Mouse (Mus musculus) neural tube, embryonic 10.5 days (tissue): Measurements from ENCODE around the gene Celf6.

ENCODE experiments used
- DNase-seq: peaks from one replicate; pipeline ENCODE4 v3.0.0-alpha.2; 2017; ENCODE audit warnings: low spot score; ENCODE audit errors: extremely low spot score

Gene Celf6

GRCm38 (mm10) chr9:59577844-59578504 lies at the start of gene Celf6:
Gene Celf6 (plus strand): TSS chr9:59577917.
- DNase-seq: peak; percentile 100

GRCm38 (mm10) chr9:59528274-59528673 lies 49.4 kb upstream of the Celf6 start:
- DNase-seq: no peak

GRCm38 (mm10) chr9:59531645-59532044 lies 46.1 kb upstream of the Celf6 start:
- no peak for DNase-seq

GRCm38 (mm10) chr9:59533422-59533821 lies 44.3 kb upstream of the Celf6 start:
- no peak for DNase-seq

DNA sequence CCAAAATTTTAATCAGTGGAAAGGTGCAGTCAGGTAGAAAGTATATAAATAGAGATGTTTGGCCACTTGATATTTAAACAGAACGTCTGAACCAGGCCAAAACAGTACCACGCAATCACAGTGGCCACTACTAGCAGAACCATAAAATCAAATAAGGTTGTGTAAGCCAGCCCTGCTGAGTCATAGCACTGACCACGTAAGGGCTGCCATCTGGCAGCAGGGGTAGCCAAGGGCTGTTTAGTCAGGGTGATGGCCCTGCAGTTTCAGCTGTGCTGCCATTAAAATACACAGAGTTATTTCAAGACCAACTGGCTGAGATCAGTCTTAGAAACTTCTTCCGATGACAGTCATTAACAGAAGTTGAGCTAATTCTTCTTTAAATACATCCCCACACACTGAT lies 43.8 kb upstream of the Celf6 start:
- DNase-seq: no peak

DNA sequence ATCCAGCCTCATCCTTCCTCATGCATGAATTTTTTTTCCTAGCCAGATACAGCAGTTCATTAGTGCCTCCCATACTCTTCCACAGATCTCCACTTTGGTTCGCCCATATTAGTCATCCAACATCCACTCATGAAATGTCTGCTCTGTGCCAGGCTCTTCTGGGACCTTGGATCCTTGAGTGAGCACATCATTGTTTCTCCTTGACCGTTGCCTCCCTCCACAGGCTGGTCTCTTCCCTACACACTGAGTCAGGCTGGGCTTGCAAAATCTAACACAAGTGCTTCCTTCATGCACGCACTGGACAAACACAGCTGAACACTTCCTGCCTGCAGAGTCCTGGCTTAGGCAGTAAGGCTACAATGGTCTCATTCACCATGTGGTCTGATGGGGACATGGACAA lies 40.1 kb upstream of the Celf6 start:
- no peak for DNase-seq

DNA sequence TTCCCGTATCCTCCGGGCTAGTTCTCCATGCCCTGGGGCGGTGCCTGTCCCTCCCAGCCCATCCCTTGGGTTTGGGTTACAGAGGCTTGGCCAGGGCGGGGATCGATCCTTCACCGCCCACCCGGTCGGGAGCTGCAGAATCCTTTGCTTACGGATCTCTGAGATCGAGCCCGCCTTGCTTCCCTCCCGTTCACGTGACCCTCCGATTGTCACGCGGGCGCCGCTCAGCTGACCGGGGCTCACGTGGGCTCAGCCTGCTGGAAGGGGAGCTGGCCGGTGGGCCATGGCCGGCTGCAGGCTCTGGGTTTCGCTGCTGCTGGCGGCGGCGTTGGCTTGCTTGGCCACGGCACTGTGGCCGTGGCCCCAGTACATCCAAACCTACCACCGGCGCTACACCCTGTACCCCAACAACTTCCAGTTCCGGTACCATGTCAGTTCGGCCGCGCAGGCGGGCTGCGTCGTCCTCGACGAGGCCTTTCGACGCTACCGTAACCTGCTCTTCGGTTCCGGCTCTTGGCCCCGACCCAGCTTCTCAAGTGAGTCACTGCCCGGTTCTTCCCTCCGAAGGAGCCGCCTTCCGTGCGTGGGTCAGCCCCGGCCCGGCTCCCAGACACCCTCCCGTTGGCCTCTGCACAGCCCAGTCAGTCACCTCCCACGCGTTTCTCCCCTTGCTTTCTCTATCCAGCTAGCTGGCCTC lies 38.1 kb upstream of the Celf6 start, which contains the start of the genes Hexa and Tmem202:
Gene Hexa (plus strand): TSS at position 100 of the 697 bp plus-strand sequence.
Gene Tmem202 (minus strand): TSS at position 407 of the 697 bp plus-strand sequence.
- peak; percentile 93 for DNase-seq

DNA sequence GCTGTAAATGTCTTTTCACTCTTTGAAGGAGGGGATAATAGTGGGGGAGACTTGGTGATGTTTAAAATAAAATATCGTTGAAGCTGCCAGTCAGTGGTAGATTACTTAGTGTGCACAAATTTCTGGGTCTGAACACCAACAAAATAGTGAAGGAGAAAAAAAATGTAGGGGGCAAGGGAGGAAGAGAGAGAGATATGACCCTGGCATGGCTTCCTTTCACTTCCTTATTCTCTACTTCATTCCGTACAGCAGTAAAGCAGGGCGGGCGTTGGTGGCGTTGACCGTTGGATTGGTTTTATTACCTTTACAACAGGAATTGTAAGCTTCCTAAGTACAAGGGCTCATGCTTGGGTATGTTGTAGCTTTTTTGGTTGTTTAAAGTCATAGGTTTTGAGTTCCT lies 36.1 kb upstream of the Celf6 start:
- DNase-seq: no peak

DNA sequence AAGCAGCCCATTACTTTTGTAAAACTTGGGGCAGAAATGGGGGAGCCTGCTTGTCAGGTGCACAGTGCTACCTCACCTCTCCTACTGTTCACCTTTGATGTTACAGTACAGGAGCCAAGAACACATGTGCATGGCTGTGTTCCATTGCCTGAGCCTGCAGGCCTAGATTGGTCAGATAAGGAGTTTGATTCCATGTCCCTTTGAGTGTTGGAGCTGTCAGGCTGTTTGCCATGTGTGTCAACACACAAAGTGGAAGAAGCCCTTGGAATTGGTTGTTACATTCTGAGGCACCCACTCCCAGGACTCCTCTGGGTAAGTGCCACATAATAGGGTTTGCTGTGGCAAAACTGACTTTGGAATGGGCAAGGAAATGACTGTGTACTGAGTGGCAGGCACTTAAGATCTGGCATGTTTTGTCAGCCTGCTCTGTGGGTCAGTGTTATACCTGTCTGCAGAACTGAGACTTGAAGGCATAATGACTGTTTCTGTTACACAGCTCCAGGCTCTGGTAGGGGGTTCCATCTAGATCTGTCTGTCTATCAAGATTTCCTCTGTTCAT lies 34.9 kb upstream of the Celf6 start:
- no peak for DNase-seq

DNA sequence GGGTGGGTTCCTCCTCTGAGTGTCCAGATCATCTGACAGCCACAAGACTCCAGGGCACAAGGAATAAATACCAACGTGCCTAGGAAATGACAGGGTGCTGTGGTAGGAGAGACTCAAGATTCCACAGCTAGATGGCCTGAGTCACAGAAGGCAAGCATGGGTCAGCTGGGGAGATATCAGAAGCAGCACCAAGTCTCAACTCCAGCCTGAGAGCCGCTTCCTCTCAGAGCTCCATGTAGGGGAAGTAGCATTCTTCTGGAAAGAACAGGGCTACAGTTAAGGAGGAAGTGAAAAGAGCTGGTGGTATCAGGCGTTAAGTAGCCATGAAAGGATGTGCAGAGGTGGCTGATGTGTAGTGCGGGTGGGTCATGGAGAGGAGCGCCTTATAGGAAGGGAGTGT lies 33.0 kb upstream of the Celf6 start:
- no peak for DNase-seq

- no peak for DNase-seq
Observed at GRCm38 (mm10) chr9:59547869-59548268, 29.8 kb upstream of the Celf6 start.

DNA sequence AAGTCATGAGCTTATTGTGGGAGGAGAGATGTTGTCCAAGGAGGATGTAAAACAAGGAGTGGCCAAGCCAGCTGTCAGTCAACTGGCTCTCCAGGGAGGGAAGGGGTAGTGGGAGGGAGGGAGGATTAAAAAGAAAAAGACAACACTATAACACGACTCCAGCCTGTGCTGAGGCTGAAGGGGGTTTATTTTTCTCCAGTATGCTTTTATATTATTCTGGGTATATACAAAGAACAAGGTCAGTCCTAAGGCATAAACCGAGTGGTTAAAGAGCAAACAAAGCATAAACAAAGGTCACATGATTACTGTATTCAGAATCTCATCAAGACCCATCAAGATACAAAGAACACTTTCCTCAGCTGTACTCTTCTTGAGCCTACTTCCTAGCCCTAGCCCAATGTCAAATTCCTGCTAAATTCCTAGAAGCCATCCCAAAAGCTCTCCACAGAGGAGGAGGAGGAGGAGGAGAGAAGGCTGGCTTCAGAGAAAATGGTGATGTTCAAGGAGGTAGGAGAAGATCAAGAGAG lies 28.7 kb upstream of the Celf6 start:
- DNase-seq: no peak

DNA sequence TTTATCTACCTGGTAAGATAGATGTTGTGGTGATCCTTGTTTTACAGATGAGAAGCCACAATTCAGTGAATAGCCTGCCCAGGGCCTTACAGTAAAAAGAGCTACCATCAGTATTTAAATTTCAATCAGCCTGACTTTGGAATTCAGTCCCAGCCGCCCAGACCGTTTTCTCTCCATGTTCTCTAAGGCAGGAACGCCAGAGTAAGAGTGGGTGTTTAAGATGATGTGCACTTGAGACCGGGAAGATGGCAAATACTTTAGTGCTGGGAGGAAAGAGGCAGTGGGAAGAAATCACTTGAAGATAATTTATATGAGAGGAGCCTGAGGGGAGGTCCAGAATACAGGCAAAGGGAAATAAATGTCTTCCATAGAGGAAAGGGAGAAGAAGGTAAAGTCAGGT lies 27.6 kb upstream of the Celf6 start:
- no peak for DNase-seq

DNA sequence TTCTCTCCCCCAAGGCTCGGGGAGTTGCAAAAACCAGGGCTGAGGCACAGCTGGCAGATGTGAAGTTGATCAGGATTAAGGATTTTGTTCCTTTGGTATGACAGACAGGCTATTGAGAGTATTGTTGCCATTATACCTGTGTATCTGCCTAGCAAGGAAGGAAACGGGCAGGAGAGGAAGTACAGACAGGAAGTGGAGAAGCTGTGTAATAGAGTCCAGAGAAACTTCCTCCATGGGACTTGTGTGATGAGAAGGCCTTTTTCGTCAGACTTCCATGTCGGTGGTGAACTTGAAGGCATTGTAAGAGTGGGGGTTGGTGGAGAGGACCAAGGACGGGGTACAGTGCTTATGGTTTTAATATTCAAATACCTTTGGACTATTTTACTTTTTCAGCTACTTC lies 26.7 kb upstream of the Celf6 start:
- DNase-seq: no peak

DNA sequence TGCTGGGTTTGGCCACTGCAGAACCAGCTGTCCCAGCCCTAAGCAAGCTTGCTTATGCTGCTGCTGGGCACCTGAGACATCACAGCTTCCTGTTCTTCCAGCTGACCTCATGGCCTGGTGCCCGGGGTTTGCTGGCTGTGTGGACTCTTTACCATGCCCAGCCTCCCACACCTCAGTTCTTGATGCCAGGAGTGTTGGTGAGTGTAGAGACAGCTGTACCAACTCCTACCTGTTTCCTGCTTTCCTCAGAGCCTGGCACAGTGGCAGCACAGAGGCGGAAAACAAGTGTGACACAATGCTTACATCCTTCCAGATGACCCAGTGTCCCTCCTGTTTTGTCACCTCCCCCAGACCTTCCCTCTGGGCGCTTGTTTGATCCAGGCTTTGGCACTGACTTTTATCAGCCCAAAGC lies 26.1 kb upstream of the Celf6 start:
- DNase-seq: no peak

DNA sequence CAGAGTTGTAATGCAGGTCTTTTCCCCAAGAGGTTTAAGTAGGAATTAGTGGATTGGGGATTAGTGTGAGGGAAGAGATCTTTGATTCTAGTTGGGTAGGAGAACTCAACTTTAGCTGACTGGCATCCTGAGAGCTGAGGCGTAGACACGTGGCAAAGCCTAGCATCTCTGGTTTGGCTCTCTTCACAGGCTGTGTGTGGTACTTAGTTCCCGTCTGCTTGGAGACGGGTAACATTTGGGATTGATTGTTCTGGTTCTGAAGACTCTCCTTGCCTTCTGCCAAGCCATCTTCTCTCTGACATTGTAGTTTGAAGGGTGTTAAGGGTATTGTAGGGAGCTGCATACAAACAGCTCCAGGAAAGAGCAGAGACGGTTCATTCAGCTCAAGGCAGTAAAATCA lies 25.1 kb upstream of the Celf6 start:
- no peak for DNase-seq

GRCm38 (mm10) chr9:59553719-59554118 lies 24.0 kb upstream of the Celf6 start:
- no peak for DNase-seq

- peak; percentile 61 for DNase-seq
Observed at GRCm38 (mm10) chr9:59565600-59565999, 12.1 kb upstream of the Celf6 start.

- peak; percentile 50 for DNase-seq
Observed at GRCm38 (mm10) chr9:59567111-59567510, 10.6 kb upstream of the Celf6 start.

GRCm38 (mm10) chr9:59571852-59572251 lies 5.9 kb upstream of the Celf6 start:
- DNase-seq: no peak

DNA sequence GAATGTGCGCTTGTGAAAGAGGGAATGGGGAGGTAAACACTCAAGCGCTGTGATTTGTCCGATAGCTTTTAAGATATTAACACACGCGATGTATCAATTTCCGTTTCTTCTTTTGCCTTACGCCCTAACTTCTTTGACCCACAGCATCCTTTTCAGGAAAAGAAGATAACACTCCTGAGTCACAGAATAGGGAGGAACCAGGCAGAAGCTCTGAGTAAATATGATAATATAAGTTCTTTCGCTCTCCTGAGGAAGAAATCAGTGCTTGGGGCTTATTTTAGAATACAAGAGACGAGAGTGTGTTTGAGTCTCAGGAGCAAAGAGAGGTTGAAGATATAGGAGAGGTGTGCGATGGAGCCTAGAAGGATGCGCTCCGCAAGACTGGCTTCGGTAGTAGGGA lies 316 bp upstream of the Celf6 start:
- DNase-seq: no peak

- no peak for DNase-seq
Observed at GRCm38 (mm10) chr9:59578505-59578867, 769 bp downstream of the Celf6 start.
